Mouse (Mus musculus) heart, embryonic 14.5 days (tissue): ENCODE data around the gene Synpo2. TPM values are rescaled to one million over a fixed set of nuclear protein-coding genes. Genes with fewer than 3 reads are reported as not detected.
A peak's percentile ranks its signal among the peaks of the same experiment; 100 is the strongest.

Experiments used
- ATAC-seq: fragments of 200-750 bp; cut with Nextera tagmentation; 2 replicates; pipeline ENCODE4 v1.8.0; 2017; ENCODE audit warnings: low read depth, moderate TSS enrichment; ENCODE audit not compliant: insufficient number of reproducible peaks, insufficient read depth, low FRiP score
- H3K27ac ChIP-seq, 2 experiments: fragments of 200-500 bp in 1 of 2; fragments of 300-500 bp in 1 of 2; sonication (generic) in 1 of 2; replicated peaks in 1 of 2; 2 replicates each; pipeline ENCODE4 v1.5.1; 2012 to 2014; ENCODE audit warnings: low read depth in 2 of 2, low read length in 2 of 2, control low read depth in 1 of 2, mild to moderate bottlenecking in 1 of 2, mixed read lengths in 1 of 2; ENCODE audit not compliant: control insufficient read depth in 1 of 2, insufficient read depth in 1 of 2
- H3K27me3 ChIP-seq: fragments of 300-500 bp; sonication (generic); 2 replicates; pipeline ENCODE4 v1.6.1; 2014; ENCODE audit warnings: mild to moderate bottlenecking, low read length, control low read depth; ENCODE audit not compliant: control insufficient read depth, insufficient read depth
- H3K36me3 ChIP-seq: fragments of 300-500 bp; sonication (generic); 2 replicates; pipeline ENCODE4 v1.6.1; 2014; ENCODE audit warnings: mild to moderate bottlenecking, control low read depth, low read length, mixed read lengths; ENCODE audit not compliant: control insufficient read depth, insufficient read depth
- H3K4me1 ChIP-seq, 2 experiments: fragments of 200-500 bp in 1 of 2; fragments of 300-500 bp in 1 of 2; sonication (generic) in 1 of 2; 2 replicates each; pipeline ENCODE4 v1.6.1; 2012 to 2014; ENCODE audit warnings: low read length in 2 of 2, control low read depth in 1 of 2, mixed read lengths in 1 of 2; ENCODE audit not compliant: control insufficient read depth in 2 of 2, insufficient read depth in 2 of 2
- H3K4me2 ChIP-seq: fragments of 300-500 bp; sonication (generic); 2 replicates; pipeline ENCODE4 v1.6.1; 2014; ENCODE audit warnings: mild to moderate bottlenecking, low read length
- H3K4me3 ChIP-seq, 2 experiments: fragments of 200-500 bp in 1 of 2; fragments of 300-500 bp in 1 of 2; sonication (generic) in 1 of 2; 2 replicates each; pipeline ENCODE4 v1.5.1; 2012 to 2014; ENCODE audit warnings: low read length in 2 of 2, mild to moderate bottlenecking in 2 of 2, control low read depth in 1 of 2, low read depth in 1 of 2, moderate library complexity in 1 of 2; ENCODE audit not compliant: control insufficient read depth in 1 of 2, insufficient read depth in 1 of 2
- H3K9ac ChIP-seq: fragments of 300-500 bp; sonication (generic); 2 replicates; pipeline ENCODE4 v1.6.1; 2014; ENCODE audit warnings: mild to moderate bottlenecking, low read length
- H3K9me3 ChIP-seq: fragments of 300-500 bp; sonication (generic); 2 replicates; pipeline ENCODE4 v1.6.1; 2016; ENCODE audit warnings: low read length, control low read depth; ENCODE audit not compliant: control insufficient read depth
- WGBS: fragments of 180-500 bp; shearing (Covaris S2); extraction: QIAGEN DNeasy Blood & Tissue Kit; methylation state at CpG from one replicate; pipeline ENCODE4 v1.1.7; 2014; 5-methylcytosine and 5-hydroxymethylcytosine counted together
- polyA plus RNA-seq: library from polyadenylated mRNA; unstranded; fragments of >200 nt; fragmentation: Nextera tagmentation; extraction: Ambion mirVana; gene quantifications from 2 replicates; pipeline ENCODE4 v1.2.1, GENCODE M21; 2014

Gene Synpo2
- polyA plus RNA-seq: 14.4 and 15.0 TPM in 2 replicates

DNA sequence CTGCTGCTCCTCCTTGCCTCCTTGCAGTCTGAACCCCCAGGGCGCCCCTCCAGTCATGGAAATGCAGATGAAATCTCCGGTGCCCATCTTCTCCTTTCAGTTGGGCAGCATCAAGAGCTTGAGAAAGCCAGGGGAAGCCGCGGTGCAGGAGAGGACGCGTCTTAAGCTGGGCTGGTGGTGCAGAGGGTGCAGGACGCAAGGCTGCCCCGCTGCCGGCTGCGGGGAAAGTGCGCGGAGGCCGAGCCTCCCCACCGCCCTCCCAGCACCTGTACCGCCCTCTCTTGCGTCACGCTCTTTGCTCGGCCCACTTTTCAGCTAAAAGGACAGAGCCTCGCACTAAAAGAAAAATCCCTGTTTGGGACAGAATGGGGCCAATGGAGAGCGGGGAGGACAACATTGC lies at the start of gene Synpo2:
Gene Synpo2 (minus strand): TSS at position 229 of the 400 bp plus-strand sequence.
- Histone ChIP-seq H3K4me1 (peaks cover 15 to 22% of the 10 kb centered on the region in 2 experiments), H3K36me3 (no peaks in the 10 kb centered on the region), H3K9me3 (peaks cover 5% of the 10 kb centered on the region; the same call in 1 of the 2 replicates), H3K9ac (peak within 1 kb of the TSS; percentile 78), H3K27me3 (no peaks in the 10 kb centered on the region), H3K4me2 (peak within 1 kb of the TSS; percentile 74), H3K27ac (peak within 1 kb of the TSS; percentile 53 to 62), H3K4me3 (peak within 1 kb of the TSS; percentile 62 to 76)
- ATAC-seq: peak; percentile 60
- WGBS: under 1% methylated on average over 20 of the region's 20 CpGs

DNA sequence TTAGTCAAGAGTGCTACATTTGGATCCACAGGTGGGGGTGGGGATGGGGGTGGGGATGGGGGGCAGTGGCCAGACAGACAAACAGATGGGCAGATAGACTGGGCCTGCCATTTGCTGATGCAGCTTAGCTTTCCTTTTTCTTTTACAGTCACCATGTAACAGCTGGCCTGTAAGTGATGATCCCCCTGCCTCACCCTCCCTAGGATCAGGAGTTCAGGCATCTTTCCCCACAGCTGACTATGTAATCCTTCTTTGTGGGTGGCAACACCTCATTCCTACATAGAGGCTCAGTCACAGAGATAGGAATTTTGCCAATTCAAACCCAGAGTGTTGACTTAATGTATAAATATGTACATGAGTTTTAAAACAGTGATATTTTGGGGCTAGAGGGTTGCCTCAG lies 49.7 kb upstream of the Synpo2 start:
- Histone ChIP-seq H3K4me2 (no peak overlapping the region), H3K27me3 (no peaks in the 10 kb centered on the region), H3K9ac (no peak overlapping the region), H3K4me1 (peaks cover 2 to 21% of the 10 kb centered on the region in 2 experiments; a peak in 2 of 4 replicates), H3K27ac (no peak overlapping the region), H3K9me3 (no peaks in the 10 kb centered on the region), H3K4me3 (no peak overlapping the region), H3K36me3 (peaks cover 63% of the 10 kb centered on the region)
- ATAC-seq: no peak

DNA sequence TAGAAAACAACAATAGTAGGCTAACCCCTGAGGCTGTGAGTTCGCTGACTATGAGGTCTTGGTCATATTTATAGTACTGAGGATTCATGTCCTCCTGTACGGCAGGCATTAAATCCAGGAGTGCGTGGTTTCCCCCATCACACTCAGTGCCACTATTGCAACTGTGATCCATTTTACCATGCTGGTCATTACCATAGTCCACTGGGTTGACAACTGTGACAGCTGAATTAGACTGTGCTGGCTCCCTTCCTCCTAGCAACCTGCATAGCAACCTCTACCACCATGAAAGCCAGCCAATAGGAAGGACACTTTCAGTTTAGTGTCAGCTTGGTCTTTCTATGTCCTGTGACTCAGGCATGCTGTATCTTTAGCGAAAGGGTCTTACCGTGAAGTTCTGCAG lies 48.3 kb upstream of the Synpo2 start:
- no peak overlapping the region for H3K4me3 ChIP-seq
- no peaks in the 10 kb centered on the region for H3K27me3 ChIP-seq
- peaks cover 65% of the 10 kb centered on the region for H3K36me3 ChIP-seq
- no peak for ATAC-seq
- no peak overlapping the region for H3K27ac ChIP-seq
- H3K9ac ChIP-seq: no peak overlapping the region
- H3K4me2 ChIP-seq: no peak overlapping the region
- peaks cover 2 to 17% of the 10 kb centered on the region in 2 experiments; a peak in 2 of 4 replicates for H3K4me1 ChIP-seq
- no peaks in the 10 kb centered on the region for H3K9me3 ChIP-seq
- 93% methylated on average over 5 of the region's 5 CpGs for WGBS

DNA sequence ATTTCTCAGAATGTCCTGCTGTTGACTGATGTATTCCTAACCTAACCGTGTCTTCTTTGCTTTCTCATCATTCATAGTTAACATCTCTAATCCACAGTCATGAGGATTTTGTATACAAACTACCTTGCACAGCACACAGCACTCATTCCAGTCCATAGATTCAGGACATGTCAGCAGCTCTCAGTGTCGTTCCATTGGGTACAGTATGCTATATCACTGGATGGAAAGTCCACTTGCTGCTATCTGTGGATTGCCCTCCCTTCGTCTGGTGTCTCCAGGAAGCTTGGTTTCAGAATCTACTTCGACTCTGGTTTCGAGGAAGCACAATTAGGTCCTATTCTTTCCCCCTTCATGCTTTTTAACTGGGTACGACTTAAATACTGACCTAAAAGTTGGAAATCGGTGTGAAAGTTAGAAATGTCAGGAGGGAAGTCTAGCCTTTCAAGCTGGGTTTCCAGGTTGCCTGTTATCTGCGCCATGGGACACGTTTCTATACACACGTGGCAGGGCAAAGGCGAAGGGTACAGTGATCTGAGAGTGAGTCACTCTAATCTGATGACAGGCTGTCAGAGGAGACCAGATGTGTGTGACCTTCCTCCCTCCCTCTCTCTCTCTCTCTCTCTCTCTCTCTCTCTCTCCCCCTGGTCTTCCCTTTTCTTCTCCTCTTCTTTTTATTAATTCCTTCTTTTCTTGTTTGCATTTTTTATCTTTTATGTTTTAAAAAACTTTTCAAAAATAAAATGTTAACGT lies 47.1 kb upstream of the Synpo2 start:
- Histone ChIP-seq H3K4me2 (no peak overlapping the region), H3K9me3 (no peaks in the 10 kb centered on the region), H3K4me1 (peaks cover 2 to 10% of the 10 kb centered on the region in 2 experiments; a peak in 2 of 4 replicates), H3K27ac (0 out of 4 replicates have a peak overlapping the region, but pooled peaks have one; percentile 28 to 39), H3K36me3 (peaks cover 78% of the 10 kb centered on the region), H3K27me3 (no peaks in the 10 kb centered on the region), H3K9ac (no peak overlapping the region), H3K4me3 (no peak overlapping the region)
- 48% methylated on average over 12 of the region's 12 CpGs for WGBS
- ATAC-seq: no peak

DNA sequence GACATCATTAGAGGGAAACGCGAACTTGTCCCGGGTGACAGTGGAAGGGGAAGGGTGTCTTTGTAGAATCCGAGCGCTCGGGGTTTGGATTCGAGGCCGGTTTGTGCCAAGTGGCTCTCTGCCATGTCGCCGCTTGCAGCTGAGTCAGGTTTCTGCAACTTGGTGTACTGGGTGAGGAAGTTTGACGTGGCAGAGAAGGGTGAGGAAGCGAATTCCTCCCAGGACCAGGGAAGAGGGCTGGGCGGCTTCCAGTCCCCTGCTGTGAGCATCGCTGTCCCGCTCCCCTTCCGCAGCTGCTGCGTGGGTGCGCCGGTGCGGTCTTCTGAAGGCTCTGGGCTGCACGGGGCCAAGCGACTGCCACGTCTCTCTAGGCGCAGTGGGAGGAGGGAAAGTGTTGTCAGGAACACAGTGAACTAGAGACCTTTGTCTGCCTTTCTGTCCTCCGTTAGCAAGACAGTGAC lies 31.8 kb upstream of the Synpo2 start:
- Histone ChIP-seq H3K9me3 (no peaks in the 10 kb centered on the region), H3K27me3 (no peaks in the 10 kb centered on the region), H3K4me3 (peak overlapping the region; percentile 65 to 72), H3K27ac (peak overlapping the region; percentile 58 to 90), H3K36me3 (peaks cover 35% of the 10 kb centered on the region), H3K4me2 (peak overlapping the region; percentile 78), H3K9ac (peak overlapping the region; percentile 87), H3K4me1 (peaks cover 3 to 17% of the 10 kb centered on the region in 2 experiments)
- WGBS: under 1% methylated on average over 25 of the region's 25 CpGs
- ATAC-seq: peak; percentile 40; the same call in 1 of the 2 replicates

DNA sequence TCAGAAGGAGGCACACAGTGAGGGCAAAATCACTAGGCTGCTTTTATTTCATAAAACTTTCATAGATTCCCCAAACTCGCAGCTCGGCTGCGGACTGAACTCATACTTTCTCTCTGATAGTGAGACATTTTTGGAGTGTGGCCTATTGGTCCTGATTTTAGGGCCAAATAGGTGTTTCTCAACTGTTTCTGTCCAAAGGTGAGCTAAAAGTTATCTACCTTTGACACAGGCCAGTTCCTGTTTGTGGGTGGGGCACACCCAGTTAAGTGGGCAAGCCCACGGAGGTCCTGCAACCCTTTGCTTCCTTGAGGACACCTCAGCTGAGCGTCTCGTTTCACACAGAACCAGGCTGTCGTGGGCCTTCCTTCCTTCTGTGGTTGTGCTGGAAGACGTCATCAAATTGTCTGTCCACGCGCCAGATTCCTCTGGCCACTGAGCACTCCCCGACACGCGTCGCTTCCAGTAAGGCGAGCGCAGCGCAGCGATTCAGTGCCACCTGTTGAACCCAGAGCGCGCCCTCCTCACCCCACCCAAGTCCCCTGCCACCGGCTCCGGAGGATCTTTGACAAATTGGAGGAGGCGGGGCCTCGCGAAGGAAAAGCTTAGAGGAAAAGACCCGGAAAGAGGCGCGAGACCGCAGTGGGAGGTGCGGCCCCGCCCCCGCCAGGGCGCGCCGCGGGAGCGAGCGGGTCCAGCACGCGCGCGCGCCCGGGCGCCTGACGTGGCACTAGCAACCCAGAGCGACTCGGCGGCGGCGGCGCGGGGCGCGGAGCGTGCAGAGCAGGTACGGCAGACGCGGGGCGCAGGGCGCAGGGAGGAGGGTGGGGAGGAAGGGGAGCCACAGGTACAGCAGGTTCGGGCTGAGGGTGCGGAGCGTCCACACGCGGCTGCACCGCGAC lies 31.1 kb upstream of the Synpo2 start, which contains the start of gene Sec24d:
Gene Sec24d (plus strand): TSS at position 703 of the 899 bp plus-strand sequence.
- H3K4me3 ChIP-seq: peak within 1 kb of the TSS; percentile 65 to 72
- peak within 1 kb of the TSS; percentile 58 to 90 for H3K27ac ChIP-seq
- no peaks in the 10 kb centered on the region for H3K27me3 ChIP-seq
- ATAC-seq: peak; percentile 79
- H3K36me3 ChIP-seq: peaks cover 27% of the 10 kb centered on the region
- H3K4me1 ChIP-seq: peaks cover 3 to 17% of the 10 kb centered on the region in 2 experiments
- H3K4me2 ChIP-seq: peak within 1 kb of the TSS; percentile 78
- peak within 1 kb of the TSS; percentile 87 for H3K9ac ChIP-seq
- WGBS: 3% methylated on average over 65 of the region's 68 CpGs
- no peaks in the 10 kb centered on the region for H3K9me3 ChIP-seq

DNA sequence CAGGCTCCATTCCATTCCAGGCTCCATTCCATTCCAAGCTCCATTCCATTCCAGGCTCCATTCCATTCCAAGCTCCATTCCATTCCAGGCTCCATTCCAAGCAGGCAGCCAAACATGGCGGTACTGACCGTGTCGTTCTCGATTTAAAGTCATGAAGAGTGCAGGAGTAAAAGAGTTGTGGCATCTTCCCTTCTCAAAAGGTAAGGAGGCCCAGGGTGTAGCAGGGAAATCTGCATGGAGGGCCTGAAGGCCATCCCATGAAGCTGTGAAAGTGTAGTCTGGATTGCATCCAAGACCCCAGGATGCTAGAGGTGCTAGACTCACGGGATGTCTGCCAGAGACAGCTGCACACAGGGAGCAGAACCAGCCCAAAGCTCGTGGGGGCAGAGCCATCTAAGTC lies 28.8 kb upstream of the Synpo2 start:
- Histone ChIP-seq H3K9ac (peak overlapping the region; percentile 68), H3K9me3 (no peaks in the 10 kb centered on the region), H3K4me2 (peak overlapping the region; percentile 59), H3K4me1 (peaks cover 3 to 21% of the 10 kb centered on the region in 2 experiments), H3K27ac (peak overlapping the region; percentile 38 to 66; a peak in 3 of 4 replicates), H3K36me3 (peaks cover 4% of the 10 kb centered on the region), H3K4me3 (peak overlapping the region; percentile 45 to 61), H3K27me3 (no peaks in the 10 kb centered on the region)
- 37% methylated on average over 6 of the region's 6 CpGs for WGBS
- ATAC-seq: no peak
